Mouse (Mus musculus): Measurements from ENCODE around the gene Ogfod2. TPM values are rescaled to one million over a fixed set of nuclear protein-coding genes. Genes with fewer than 3 reads are reported as not detected.

Ogfod2 gene
- 10 to 100 TPM; 29.4 to 36.2 (median 32.3) TPM for total RNA-seq (2022)

DNA sequence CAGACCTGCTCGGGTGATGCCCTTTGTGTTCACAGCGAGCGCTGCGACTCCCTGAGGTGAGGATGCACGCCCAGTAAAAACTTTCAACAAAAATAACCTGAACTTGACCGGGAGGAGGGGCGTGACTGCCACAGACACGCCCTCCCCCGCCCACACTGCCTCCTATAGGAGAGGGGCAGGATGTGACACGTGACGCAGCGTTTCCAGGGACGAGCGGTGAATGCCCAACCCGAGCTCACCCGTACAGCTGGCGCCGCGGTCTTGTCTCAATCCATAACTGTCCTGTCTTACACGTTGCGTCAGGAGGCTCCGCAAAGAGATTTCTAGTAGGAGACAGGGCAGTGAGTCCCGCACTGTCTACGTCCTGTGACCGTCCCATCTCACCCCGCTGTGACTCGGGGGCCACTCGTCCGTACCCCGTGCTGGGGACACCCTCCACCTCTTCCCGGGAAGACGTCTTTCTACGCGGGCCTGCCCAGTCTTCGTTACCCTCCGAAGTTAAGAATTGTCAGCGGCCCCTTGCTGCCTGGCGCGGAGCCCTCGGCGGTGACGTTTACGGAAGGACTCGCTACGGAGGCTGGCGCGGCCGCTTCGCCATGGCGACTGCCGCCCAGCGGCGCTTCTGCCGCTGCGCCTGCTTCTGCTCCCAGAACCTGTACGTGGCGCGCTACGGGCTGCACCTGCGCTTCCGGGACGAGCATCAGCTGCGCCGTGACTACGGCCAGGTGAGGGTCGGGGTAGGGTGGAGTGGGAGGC, at the start of gene Ogfod2:
Gene Ogfod2, plus strand, starts transcription at position 556 of the 756 bp plus-strand sequence.
- DNase-seq (ENCODE audit: low spot score in 2 of 2): peak; percentile 92 to 95

DNA sequence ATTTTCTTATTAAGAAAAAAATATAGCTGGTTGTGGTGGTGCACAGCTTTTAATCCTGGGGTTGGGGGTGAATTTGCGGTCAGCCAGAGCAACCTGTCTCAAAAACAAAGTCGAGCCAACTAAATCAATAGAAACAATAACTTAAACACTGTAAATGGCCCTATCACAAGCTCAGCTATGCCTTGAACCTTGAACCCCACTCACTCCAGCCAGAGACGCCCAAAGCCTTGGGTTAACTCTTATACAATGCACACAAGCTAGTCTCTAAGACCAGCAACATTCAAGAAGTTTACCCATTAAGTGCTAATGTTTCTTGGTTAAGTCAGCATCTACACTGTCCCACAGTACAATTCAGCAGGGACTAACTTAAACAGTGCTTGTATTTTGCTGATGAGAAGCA, 42.4 kb upstream of the Ogfod2 start:
- DNase-seq (ENCODE audit: low spot score in 2 of 2): no peak

- DNase-seq (ENCODE audit: low spot score in 2 of 2): no peak
These were observed 38.4 kb upstream of the Ogfod2 start for GRCm38 (mm10) chr5:124073682-124074081.

GRCm38 (mm10) chr5:124074845-124075307, 37.2 kb upstream of the Ogfod2 start:
- DNase-seq (ENCODE audit: low spot score in 2 of 2): no peak

DNA sequence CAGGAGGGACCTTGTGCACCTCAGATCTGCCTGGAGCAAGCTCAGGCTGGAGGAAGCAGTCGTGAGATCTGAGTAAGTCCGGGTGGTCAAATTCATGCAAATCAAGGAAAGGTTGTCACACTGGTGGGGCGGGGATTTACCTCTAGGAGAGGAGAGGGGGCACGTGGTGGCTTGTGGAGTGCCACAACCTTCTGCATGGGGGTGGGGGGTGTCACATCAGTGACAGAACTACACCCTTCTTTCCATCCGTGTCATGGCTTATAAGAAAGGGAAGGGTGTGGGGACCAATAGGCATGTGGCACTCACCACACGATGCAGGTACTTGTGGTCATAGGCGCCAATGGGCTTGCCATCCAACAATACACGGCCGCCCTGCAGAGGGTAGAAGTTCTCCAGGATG, 36.4 kb upstream of the Ogfod2 start:
- no peak for DNase-seq (ENCODE audit: low spot score in 2 of 2)

GRCm38 (mm10) chr5:124076559-124076958, 35.5 kb upstream of the Ogfod2 start:
- DNase-seq (ENCODE audit: low spot score in 2 of 2): no peak

DNA sequence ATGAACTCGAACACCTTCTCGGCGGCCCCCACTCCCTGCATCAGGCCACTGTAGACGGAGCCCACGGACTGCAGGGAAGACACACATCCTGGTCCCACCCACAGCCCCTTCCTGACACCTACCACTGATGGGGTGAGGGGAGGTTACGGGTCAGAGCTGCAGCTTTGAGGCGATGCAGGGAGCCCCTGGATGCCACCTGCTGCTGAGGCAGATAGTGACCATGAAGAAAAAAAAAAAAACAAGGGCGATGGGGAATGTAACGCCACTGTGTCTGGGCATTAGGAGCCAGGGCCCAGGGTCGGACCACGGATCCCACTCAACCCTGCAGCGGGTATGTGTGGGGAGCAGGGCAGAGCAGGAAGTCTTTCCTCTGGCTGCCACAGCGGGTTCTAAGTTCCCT, 34.9 kb upstream of the Ogfod2 start:
- no peak for DNase-seq (ENCODE audit: low spot score in 2 of 2)

DNA sequence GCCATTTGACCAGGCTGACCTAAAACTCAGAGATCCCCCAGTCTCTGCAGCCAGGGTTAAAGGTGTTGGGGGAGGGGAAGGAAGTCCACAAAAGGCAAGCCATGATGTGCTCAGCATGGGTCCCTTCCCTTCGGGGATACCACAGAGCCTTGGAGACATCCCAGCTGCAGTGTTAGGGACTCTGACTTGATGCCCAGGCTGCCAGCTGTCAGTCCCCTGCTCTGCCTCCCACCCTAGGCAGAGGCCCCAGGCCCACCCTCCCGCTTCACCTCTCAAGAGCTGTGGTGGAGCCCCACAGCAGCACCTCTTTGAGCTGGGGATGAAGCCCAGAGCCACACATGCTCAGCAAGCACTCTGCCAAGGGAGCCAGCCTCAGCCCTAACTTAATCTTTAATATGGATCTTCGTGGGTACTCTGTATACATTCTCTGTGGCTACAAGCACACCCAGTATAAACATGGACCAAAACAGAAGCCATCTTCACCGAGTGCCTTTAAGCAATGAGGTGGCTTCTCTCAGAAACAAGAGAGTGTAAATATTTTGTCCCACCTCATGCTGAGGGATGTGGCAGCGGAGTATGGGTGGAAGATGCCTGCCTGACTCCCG, 34.1 kb upstream of the Ogfod2 start:
- no peak for DNase-seq (ENCODE audit: low spot score in 2 of 2)

DNA sequence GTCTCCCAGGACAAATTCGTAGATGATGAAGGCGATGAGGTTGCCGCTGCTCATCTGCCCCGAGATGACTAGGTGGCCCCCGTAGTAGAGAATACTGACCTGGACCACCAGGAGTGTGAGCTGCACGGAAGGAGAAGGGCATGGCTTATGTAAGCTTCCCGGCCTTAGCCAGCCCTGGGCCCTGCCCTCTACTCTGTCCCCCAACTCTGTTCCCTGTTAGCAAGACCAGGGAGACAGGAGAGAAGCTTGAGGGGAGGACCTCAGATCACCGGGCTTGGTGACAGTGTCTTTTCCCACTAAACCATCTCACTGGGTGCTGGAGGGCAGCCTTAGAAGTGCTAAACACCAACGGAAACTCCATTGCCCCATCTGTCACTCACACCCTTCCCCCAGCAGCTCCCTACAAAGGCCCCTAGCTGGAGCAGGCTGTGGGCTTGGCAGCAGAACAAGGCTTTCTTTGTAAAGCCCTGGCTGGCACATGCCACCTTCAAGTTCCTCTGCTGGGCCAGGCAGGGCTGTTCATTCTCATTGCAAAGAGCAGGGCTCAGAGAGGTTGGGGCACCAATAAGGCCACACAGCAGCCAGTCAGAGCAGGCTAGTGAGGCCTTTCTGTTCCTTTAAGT, 33.2 kb upstream of the Ogfod2 start:
- peak in 1 of 2 experiments; percentile 75 for DNase-seq (ENCODE audit: low spot score in 2 of 2)

- no peak for DNase-seq (ENCODE audit: low spot score in 2 of 2)
These were observed 32.2 kb upstream of the Ogfod2 start for GRCm38 (mm10) chr5:124079880-124080279.

GRCm38 (mm10) chr5:124082447-124082846, 29.6 kb upstream of the Ogfod2 start:
- DNase-seq (ENCODE audit: low spot score in 2 of 2): no peak

GRCm38 (mm10) chr5:124082941-124083688, 29.0 kb upstream of the Ogfod2 start:
- DNase-seq (ENCODE audit: low spot score in 2 of 2): no peak

- DNase-seq (ENCODE audit: low spot score in 2 of 2): no peak
These were observed 28.1 kb upstream of the Ogfod2 start for GRCm38 (mm10) chr5:124083850-124084587.

DNA sequence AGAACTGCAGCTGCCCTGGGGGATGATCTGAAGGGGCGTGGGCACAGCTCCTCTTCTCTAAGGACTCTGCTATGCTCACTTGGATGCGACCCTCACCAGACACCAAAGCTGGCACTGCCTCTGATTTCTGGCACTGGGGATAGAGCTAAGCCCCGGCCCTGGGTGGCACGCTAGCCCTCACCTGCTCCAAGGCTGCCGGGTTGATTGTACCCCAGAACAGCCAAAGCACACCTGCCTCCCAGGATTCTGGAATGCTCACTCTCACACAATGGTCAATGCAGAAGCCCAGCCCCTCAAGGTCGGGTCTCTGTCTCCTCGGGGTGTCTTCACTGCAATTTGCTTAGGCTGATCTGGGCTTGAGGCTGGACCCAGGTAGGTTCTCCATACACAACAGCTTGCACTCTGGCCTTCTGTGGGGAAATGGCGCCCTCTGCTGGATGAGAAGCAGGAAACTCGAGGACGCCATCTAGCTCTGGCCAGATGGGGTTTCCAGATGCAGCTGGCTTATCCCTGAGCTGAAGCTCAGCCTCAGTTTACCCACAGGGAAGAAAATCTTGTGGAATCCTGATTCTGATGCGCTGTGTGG, 27.4 kb upstream of the Ogfod2 start:
- DNase-seq (ENCODE audit: low spot score in 2 of 2): peak in 1 of 2 experiments; percentile 69

DNA sequence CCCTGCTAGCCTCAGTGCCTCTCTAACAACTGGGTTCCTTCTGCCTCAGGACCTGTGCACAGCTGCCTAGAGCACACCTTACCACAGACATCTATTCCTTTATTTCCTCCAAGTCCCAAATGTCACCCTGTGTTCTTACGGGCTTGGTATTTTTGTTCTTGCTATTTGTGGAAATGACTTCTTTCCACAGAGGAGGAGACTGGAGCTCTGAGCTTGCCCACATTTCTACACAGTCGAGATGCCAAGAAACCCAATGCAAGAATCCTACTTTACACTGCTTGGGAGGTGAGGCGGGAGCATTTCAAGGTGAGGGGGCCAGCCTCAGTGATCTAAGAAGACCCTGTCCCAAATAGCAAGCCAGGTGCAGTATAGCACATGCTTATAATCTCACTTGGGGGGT, 26.6 kb upstream of the Ogfod2 start:
- no peak for DNase-seq (ENCODE audit: low spot score in 2 of 2)

- DNase-seq (ENCODE audit: low spot score in 2 of 2): no peak
These were observed 25.2 kb upstream of the Ogfod2 start for GRCm38 (mm10) chr5:124086876-124087275.

- DNase-seq (ENCODE audit: low spot score in 2 of 2): no peak
These were observed 22.2 kb upstream of the Ogfod2 start for GRCm38 (mm10) chr5:124089868-124090267.

DNA sequence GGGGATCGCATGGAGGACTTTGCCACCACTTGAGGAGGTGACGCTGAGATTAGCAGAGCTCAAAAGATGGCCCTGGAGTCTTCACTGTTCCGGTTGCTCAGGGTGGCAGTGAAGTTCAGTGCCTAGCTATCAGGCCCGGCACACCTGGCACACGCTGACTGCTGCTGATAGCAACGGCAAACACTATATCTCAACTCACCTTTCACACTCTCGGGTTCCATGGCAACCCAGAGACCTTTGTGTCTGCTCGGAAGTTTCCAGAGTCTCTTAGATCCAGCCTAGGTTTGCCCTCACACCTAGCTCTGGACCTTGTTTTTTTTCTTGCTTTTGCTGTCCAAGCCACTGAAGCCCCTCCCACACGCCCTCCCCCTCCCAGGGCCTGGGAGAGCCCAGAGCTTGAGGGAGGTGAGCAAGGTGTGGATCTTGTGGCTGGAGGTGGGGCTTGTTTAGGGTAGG, 20.1 kb upstream of the Ogfod2 start:
- no peak for DNase-seq (ENCODE audit: low spot score in 2 of 2)

DNA sequence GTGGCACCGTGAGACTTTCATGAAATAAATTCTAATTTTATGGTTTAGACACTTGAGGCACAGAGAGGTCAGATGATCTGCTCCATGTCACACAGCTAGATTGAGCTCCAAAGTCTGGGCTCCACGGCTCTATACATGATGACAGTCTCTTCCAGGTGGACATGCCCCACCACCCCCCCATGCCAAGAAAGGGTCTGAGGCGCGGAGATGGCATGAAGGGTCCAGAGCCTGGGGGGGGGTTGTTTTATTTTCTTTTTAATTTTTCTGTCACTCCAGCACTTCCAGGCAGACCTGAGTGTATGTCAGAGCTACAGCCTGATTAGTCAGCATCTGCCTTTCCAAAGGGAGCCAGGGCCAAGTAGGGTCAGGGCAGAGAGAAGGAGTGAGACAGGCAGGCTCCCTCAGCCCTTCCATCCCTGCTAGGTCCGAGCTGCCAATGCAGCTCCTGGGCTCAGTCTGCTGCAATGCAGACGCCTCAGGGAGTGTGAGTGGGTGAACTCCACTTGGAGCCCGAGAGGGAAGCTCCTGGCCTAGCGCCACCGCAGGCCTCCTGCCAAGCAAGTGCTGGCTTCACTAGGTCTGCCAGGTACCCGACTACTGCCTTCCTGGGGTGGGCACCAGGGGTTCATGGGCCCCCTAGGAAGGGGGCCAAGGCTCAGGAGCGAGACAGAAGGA, 18.8 kb upstream of the Ogfod2 start:
- peak; percentile 75 to 88 for DNase-seq (ENCODE audit: low spot score in 2 of 2)

All from left cerebral cortex, adult 8-10 months (tissue).